In genomic region chr6:56877985-56878384, GRCm38 (mm10) we compare ENCODE assay signal across 20 mouse cellular contexts. TPM values are rescaled to one million over a fixed set of nuclear protein-coding genes. Genes with fewer than 3 reads are reported as not detected.
DNase-seq lines count a peak whose midpoint lies in the region; ATAC-seq and TF ChIP-seq lines count a peak whose summit lies in the region.
"Had no signal": no experiment of that assay in that cellular context is flagged by ENCODE, and none has a peak within 500 bp of the region (broad histone marks: within the 10 kb centered on the region; RNA-seq: fewer than 3 reads in every experiment).

No protein-coding gene starts in this region.

- ATAC-seq in forebrain, postnatal 0 days: no peak
- no peak for ATAC-seq in forebrain, embryonic 14.5 days
- no peak for ATAC-seq in heart, postnatal 0 days (ENCODE audit: insufficient read depth, low read depth)
- no peak for ATAC-seq in midbrain, postnatal 0 days (ENCODE audit: low FRiP score)
- ATAC-seq in midbrain, embryonic 14.5 days (ENCODE audit: low FRiP score, low TSS enrichment): no peak

- DNase-seq in forebrain, postnatal 0 days: no peak
- DNase-seq in forebrain, embryonic 14.5 days (ENCODE audit: low spot score): no peak
- DNase-seq in heart, postnatal 0 days (ENCODE audit: low spot score): no peak
- DNase-seq in heart, adult 18-20 months: no peak
- no peak for DNase-seq in midbrain, postnatal 0 days (ENCODE audit: low spot score)
- DNase-seq in midbrain, embryonic 14.5 days: no peak
- no peak for DNase-seq in MN1 (ENCODE audit: low spot score)
- DNase-seq in adrenal gland, postnatal 14 days: no peak
- DNase-seq: cerebellum, postnatal 14 days; kidney, adult 18-20 months; lung, adult 18-20 months; lung, postnatal 36 days; retina, postnatal 1 day; thymus, postnatal 14 days had no signal

- TF ChIP-seq CTCF in forebrain, postnatal 0 days (IDR thresholded peaks at IDR 0.05; ENCODE audit: low read depth): peak; percentile 26; the same call in 1 of the 2 replicates
- peak; percentile 42 for TF ChIP-seq CTCF in heart, postnatal 0 days (IDR thresholded peaks at IDR 0.05; ENCODE audit: low read depth)
- TF ChIP-seq CTCF in midbrain, postnatal 0 days (IDR thresholded peaks at IDR 0.05): peak; percentile 23; the same call in 1 of the 2 replicates

- H3K9ac ChIP-seq in forebrain, postnatal 0 days: no peak overlapping the region
- no peak overlapping the region for H3K9ac ChIP-seq in forebrain, embryonic 14.5 days (ENCODE audit: low read length)
- no peak overlapping the region for H3K9ac ChIP-seq in heart, postnatal 0 days (replicated peaks; ENCODE audit: low read depth, low read length)
- no peak overlapping the region for H3K9ac ChIP-seq in midbrain, postnatal 0 days (replicated peaks; ENCODE audit: low read length, poor library complexity, severe bottlenecking)
- no peak overlapping the region for H3K9ac ChIP-seq in midbrain, embryonic 14.5 days (replicated peaks; ENCODE audit: low read length)
- H3K9ac ChIP-seq: hindbrain, embryonic 12.5 days; stomach, embryonic 15.5 days had no signal

- H3K9me3 ChIP-seq in forebrain, postnatal 0 days (ENCODE audit: low read length): no peaks in the 10 kb centered on the region
- no peaks in the 10 kb centered on the region for H3K9me3 ChIP-seq in forebrain, embryonic 14.5 days (replicated peaks; ENCODE audit: control insufficient read depth, low read length)
- H3K9me3 ChIP-seq in heart, postnatal 0 days (replicated peaks; ENCODE audit: control insufficient read depth, low read length): no peaks in the 10 kb centered on the region
- no peaks in the 10 kb centered on the region for H3K9me3 ChIP-seq in midbrain, postnatal 0 days (ENCODE audit: low read length)
- no peaks in the 10 kb centered on the region for H3K9me3 ChIP-seq in midbrain, embryonic 14.5 days (ENCODE audit: control insufficient read depth, low read length)
- H3K9me3 ChIP-seq: hindbrain, embryonic 12.5 days; limb, embryonic 10.5 days; midbrain, embryonic 10.5 days; stomach, embryonic 15.5 days had no signal

- H3K4me2 ChIP-seq in forebrain, postnatal 0 days (ENCODE audit: low read depth): no peak overlapping the region
- H3K4me2 ChIP-seq in forebrain, embryonic 14.5 days (ENCODE audit: low read length): no peak overlapping the region
- H3K4me2 ChIP-seq in heart, postnatal 0 days (ENCODE audit: low read depth, low read length): no peak overlapping the region
- H3K4me2 ChIP-seq in midbrain, postnatal 0 days (ENCODE audit: low read depth, low read length, poor library complexity, severe bottlenecking): no peak overlapping the region
- H3K4me2 ChIP-seq in midbrain, embryonic 14.5 days (ENCODE audit: low read length): no peak overlapping the region
- H3K4me2 ChIP-seq: hindbrain, embryonic 12.5 days; stomach, embryonic 15.5 days had no signal

- no peak overlapping the region for H3K4me3 ChIP-seq in forebrain, postnatal 0 days (ENCODE audit: low read depth, low read length)
- no peak overlapping the region for H3K4me3 ChIP-seq in forebrain, embryonic 14.5 days (ENCODE audit: low read depth, low read length)
- no peak overlapping the region for H3K4me3 ChIP-seq in heart, postnatal 0 days (ENCODE audit: low read depth, low read length)
- no peak overlapping the region for H3K4me3 ChIP-seq in midbrain, postnatal 0 days (ENCODE audit: low read depth, low read length)
- H3K4me3 ChIP-seq in midbrain, embryonic 14.5 days (replicated peaks; ENCODE audit: low read depth, low read length): no peak overlapping the region
- H3K4me3 ChIP-seq: hindbrain, embryonic 12.5 days; limb, embryonic 10.5 days; midbrain, embryonic 10.5 days; stomach, embryonic 15.5 days had no signal

- H3K27me3 ChIP-seq in forebrain, postnatal 0 days (ENCODE audit: insufficient read depth, low read length): no peaks in the 10 kb centered on the region
- no peaks in the 10 kb centered on the region for H3K27me3 ChIP-seq in forebrain, embryonic 14.5 days (replicated peaks; ENCODE audit: control insufficient read depth, insufficient read depth, low read length)
- no peaks in the 10 kb centered on the region for H3K27me3 ChIP-seq in heart, postnatal 0 days (ENCODE audit: control insufficient read depth, insufficient read depth, low read length)
- H3K27me3 ChIP-seq in midbrain, postnatal 0 days (ENCODE audit: insufficient read depth, low read length): no peaks in the 10 kb centered on the region
- H3K27me3 ChIP-seq in midbrain, embryonic 14.5 days (ENCODE audit: control insufficient read depth, insufficient read depth, low read length): no peaks in the 10 kb centered on the region
- H3K27me3 ChIP-seq: hindbrain, embryonic 12.5 days; stomach, embryonic 15.5 days had no signal

- H3K4me1 ChIP-seq in forebrain, postnatal 0 days (ENCODE audit: insufficient read depth): no peaks in the 10 kb centered on the region
- H3K4me1 ChIP-seq in forebrain, embryonic 14.5 days (ENCODE audit: control insufficient read depth, insufficient read depth, low read length): no peaks in the 10 kb centered on the region
- H3K4me1 ChIP-seq in heart, postnatal 0 days (ENCODE audit: control insufficient read depth, insufficient read depth): peaks cover 9% of the 10 kb centered on the region
- no peaks in the 10 kb centered on the region for H3K4me1 ChIP-seq in midbrain, postnatal 0 days (ENCODE audit: insufficient read depth, low read length)
- no peaks in the 10 kb centered on the region for H3K4me1 ChIP-seq in midbrain, embryonic 14.5 days (ENCODE audit: control insufficient read depth, insufficient read depth, low read length)
- H3K4me1 ChIP-seq: hindbrain, embryonic 12.5 days; limb, embryonic 10.5 days; midbrain, embryonic 10.5 days had no signal

- no peak overlapping the region for H3K27ac ChIP-seq in forebrain, postnatal 0 days (ENCODE audit: low read depth, low read length)
- no peak overlapping the region for H3K27ac ChIP-seq in forebrain, embryonic 14.5 days (ENCODE audit: low read depth, low read length)
- H3K27ac ChIP-seq in heart, postnatal 0 days (ENCODE audit: low read depth): no peak overlapping the region
- no peak overlapping the region for H3K27ac ChIP-seq in midbrain, postnatal 0 days (ENCODE audit: low read depth, low read length)
- H3K27ac ChIP-seq in midbrain, embryonic 14.5 days (replicated peaks; ENCODE audit: low read depth, low read length): no peak overlapping the region
- H3K27ac ChIP-seq: hindbrain, embryonic 12.5 days; limb, embryonic 10.5 days; midbrain, embryonic 10.5 days; stomach, embryonic 15.5 days had no signal

- no peak for TF ChIP-seq EP300 in heart, postnatal 0 days (IDR thresholded peaks at IDR 0.05; ENCODE audit: low read depth)

- 88% methylated on average over 8 of the region's 8 CpGs for WGBS in forebrain, postnatal 0 days
- WGBS in forebrain, embryonic 14.5 days: 94% methylated on average over 8 of the region's 8 CpGs
- 83% methylated on average over 8 of the region's 8 CpGs for WGBS in heart, postnatal 0 days
- 93% methylated on average over 8 of the region's 8 CpGs for WGBS in midbrain, postnatal 0 days
- WGBS in midbrain, embryonic 14.5 days: 92% methylated on average over 8 of the region's 8 CpGs

- H3K36me3 ChIP-seq in forebrain, postnatal 0 days (ENCODE audit: insufficient read depth): peaks cover 21% of the 10 kb centered on the region
- H3K36me3 ChIP-seq in forebrain, embryonic 14.5 days (ENCODE audit: control insufficient read depth, insufficient read depth, low read length): peaks cover 21% of the 10 kb centered on the region
- peaks cover 58% of the 10 kb centered on the region for H3K36me3 ChIP-seq in heart, postnatal 0 days (replicated peaks; ENCODE audit: control insufficient read depth, insufficient read depth, low read length)
- peaks cover 18% of the 10 kb centered on the region for H3K36me3 ChIP-seq in midbrain, postnatal 0 days (ENCODE audit: insufficient read depth, low read length)
- peaks cover 22% of the 10 kb centered on the region for H3K36me3 ChIP-seq in midbrain, embryonic 14.5 days (ENCODE audit: control insufficient read depth, insufficient read depth, low read length)

RNA-seq across cellular contexts. Expression of gene Nt5c3, which starts 45.7 kb away (rescaled TPM):
- total RNA-seq in forebrain, postnatal 0 days (2014; rRNA removed): 114 and 119 TPM in 2 replicates
- 197 and 225 TPM in 2 replicates for polyA plus RNA-seq in forebrain, postnatal 0 days (2015; fragmentation: Nextera tagmentation; extraction: Ambion mirVana)
- 174 and 189 TPM in 2 replicates for polyA plus RNA-seq in forebrain, embryonic 14.5 days (2014; fragmentation: Nextera tagmentation; extraction: Ambion mirVana)
- 65.3 and 74.0 TPM in 2 replicates for total RNA-seq in heart, postnatal 0 days (2014; rRNA removed; ENCODE audit: low replicate concordance)
- polyA plus RNA-seq in heart, postnatal 0 days (2015; fragmentation: Nextera tagmentation; extraction: Ambion mirVana): 95.9 and 108 TPM in 2 replicates
- total RNA-seq in heart, adult 18-20 months (2021): 10 to 100 TPM; 77.4 to 91.0 TPM
- 83.2 and 98.4 TPM in 2 replicates for total RNA-seq in midbrain, postnatal 0 days (2014; rRNA removed)
- 181 and 182 TPM in 2 replicates for polyA plus RNA-seq in midbrain, postnatal 0 days (2015; fragmentation: Nextera tagmentation; extraction: Ambion mirVana)
- 198 and 204 TPM in 2 replicates for polyA plus RNA-seq in midbrain, embryonic 14.5 days (2014; fragmentation: Nextera tagmentation; extraction: Ambion mirVana)
- 24.9 and 25.9 TPM in 2 replicates for total RNA-seq in adrenal gland, postnatal 14 days (2021)

RNA-seq across cellular contexts. Expression of gene Vmn1r4, which starts 45.8 kb away (rescaled TPM):
- 0.31 and 1.00 TPM in 2 replicates for total RNA-seq in forebrain, postnatal 0 days (2014; rRNA removed)
- polyA plus RNA-seq in forebrain, postnatal 0 days (2015; fragmentation: Nextera tagmentation; extraction: Ambion mirVana): 0.67 and 0.73 TPM in 2 replicates
- 0.17 and 0.33 TPM in 2 replicates for polyA plus RNA-seq in forebrain, embryonic 14.5 days (2014; fragmentation: Nextera tagmentation; extraction: Ambion mirVana)
- not detected in 2 replicates for total RNA-seq in heart, postnatal 0 days (2014; rRNA removed; ENCODE audit: low replicate concordance)
- 0.07 and 0.19 TPM in 2 replicates for polyA plus RNA-seq in heart, postnatal 0 days (2015; fragmentation: Nextera tagmentation; extraction: Ambion mirVana)
- total RNA-seq in heart, adult 18-20 months (2021): under 1 TPM in 1 of 2 experiments, not detected in 1; 0.18 TPM
- 0.33 and 1.7 TPM in 2 replicates for total RNA-seq in midbrain, postnatal 0 days (2014; rRNA removed)
- polyA plus RNA-seq in midbrain, postnatal 0 days (2015; fragmentation: Nextera tagmentation; extraction: Ambion mirVana): 0.46 and 0.88 TPM in 2 replicates
- 0.46 and 0.93 TPM in 2 replicates for polyA plus RNA-seq in midbrain, embryonic 14.5 days (2014; fragmentation: Nextera tagmentation; extraction: Ambion mirVana)
- total RNA-seq in adrenal gland, postnatal 14 days (2021): 0.26 and 0.41 TPM in 2 replicates
- polyA plus RNA-seq: large intestine, adult 2 months; small intestine, adult 2 months had no signal

RNA-seq across cellular contexts. Expression of gene Fkbp9, which starts 46.1 kb away (rescaled TPM):
- total RNA-seq in forebrain, postnatal 0 days (2014; rRNA removed): 41.4 and 47.8 TPM in 2 replicates
- 31.4 and 33.8 TPM in 2 replicates for polyA plus RNA-seq in forebrain, postnatal 0 days (2015; fragmentation: Nextera tagmentation; extraction: Ambion mirVana)
- polyA plus RNA-seq in forebrain, embryonic 14.5 days (2014; fragmentation: Nextera tagmentation; extraction: Ambion mirVana): 26.3 and 27.9 TPM in 2 replicates
- total RNA-seq in heart, postnatal 0 days (2014; rRNA removed; ENCODE audit: low replicate concordance): 123 and 142 TPM in 2 replicates
- polyA plus RNA-seq in heart, postnatal 0 days (2015; fragmentation: Nextera tagmentation; extraction: Ambion mirVana): 90.0 and 90.2 TPM in 2 replicates
- total RNA-seq in heart, adult 18-20 months (2021): 10 to 100 TPM; 90.3 to 90.9 TPM
- 44.8 and 46.5 TPM in 2 replicates for total RNA-seq in midbrain, postnatal 0 days (2014; rRNA removed)
- 31.9 and 36.7 TPM in 2 replicates for polyA plus RNA-seq in midbrain, postnatal 0 days (2015; fragmentation: Nextera tagmentation; extraction: Ambion mirVana)
- 13.9 and 24.9 TPM in 2 replicates for polyA plus RNA-seq in midbrain, embryonic 14.5 days (2014; fragmentation: Nextera tagmentation; extraction: Ambion mirVana)
- 72.1 and 73.3 TPM in 2 replicates for total RNA-seq in adrenal gland, postnatal 14 days (2021)
